Mouse (Mus musculus) 416B (cell line): ENCODE results near the gene Olfr530.

Source experiments
- DNase-seq: peaks from one replicate; pipeline ENCODE4 v3.0.0; 2011; ENCODE audit warnings: low read depth

The Olfr530 gene

DNA sequence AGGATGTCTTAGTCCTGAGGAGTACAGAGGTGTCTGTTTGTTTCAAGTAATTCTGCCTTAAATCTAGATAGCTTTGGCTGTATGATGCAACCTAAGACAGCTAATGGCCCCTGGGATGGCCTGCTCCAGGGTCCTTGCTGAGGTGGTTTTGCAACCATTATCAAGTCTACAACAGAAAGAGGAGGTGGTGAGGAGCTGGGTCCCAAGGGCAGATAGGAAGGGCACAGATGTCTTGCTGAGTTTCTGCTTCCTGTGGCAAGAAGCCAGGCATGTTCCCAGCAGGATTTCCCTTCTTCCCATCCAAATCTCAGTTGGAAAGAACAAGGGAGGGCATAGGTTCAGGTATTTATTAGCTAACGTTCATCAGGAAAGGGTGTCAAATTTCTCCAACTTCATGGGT is at the start of gene Olfr530:
Gene Olfr530 (minus strand): TSS at position 101 of the 400 bp plus-strand sequence.
- DNase-seq = no peak

DNA sequence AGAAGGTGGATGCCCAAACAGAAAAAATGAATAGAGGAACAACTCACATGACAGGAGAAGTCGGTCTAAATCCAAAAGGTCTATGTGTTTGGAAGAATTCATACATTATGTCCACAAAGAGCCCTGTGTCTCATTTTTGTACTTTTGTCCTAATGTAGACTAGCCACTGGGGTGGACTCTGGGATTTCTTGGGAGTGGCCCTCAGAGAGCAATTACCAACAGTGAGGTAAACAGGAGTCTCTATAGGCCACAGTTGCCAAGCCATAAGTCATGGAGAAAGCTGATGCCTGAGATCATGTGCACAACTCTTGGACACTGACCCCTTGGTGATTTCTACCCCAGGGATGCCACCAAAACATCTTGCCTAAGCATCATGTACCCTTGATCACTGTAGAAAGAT is 45.4 kb upstream of the Olfr530 start, which contains the start of gene Olfr532:
Gene Olfr532 (minus strand): TSS at position 101 of the 400 bp plus-strand sequence.
- no peak for DNase-seq

DNA sequence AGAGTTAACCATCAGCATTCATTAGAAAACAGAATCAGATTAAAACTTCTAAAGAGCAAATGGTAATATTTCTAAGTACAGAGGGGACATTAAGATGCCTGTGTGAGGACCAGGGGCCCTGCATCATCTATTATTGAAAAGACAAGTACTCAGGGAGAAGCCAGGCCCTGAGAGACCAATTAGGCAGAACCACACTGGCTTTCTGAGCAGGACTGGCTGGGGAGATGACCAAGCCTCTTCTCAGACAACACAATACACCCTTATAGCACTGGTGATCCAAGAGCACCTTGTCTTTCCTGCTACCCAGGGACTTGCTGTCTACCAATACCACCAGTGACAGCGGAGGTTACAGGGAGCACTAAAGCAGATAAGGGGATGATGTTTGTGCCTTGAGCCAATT is 26.7 kb upstream of the Olfr530 start, which contains the start of gene Olfr531:
Gene Olfr531 (minus strand): TSS at position 101 of the 400 bp plus-strand sequence.
- DNase-seq = no peak

DNA sequence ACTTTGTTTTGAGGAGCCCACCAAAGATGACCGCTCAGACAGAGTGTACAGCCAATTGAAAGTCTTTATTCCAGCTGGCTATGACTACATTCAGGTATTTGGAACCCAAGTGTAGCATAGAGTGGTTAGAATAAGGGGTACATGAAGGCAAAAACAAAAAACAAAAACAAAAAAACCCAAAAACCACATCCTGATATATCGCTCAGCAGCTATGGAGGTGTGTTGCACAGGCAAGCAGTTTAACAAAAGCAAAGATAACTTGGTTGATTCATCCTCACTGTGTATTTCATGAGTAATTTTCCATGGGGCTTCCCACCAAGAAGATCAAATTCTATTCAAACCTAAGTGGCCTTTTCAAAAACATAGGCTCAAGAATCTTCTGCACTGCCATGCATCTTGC is 780 bp upstream of the Olfr530 start:
- DNase-seq = no peak

DNA sequence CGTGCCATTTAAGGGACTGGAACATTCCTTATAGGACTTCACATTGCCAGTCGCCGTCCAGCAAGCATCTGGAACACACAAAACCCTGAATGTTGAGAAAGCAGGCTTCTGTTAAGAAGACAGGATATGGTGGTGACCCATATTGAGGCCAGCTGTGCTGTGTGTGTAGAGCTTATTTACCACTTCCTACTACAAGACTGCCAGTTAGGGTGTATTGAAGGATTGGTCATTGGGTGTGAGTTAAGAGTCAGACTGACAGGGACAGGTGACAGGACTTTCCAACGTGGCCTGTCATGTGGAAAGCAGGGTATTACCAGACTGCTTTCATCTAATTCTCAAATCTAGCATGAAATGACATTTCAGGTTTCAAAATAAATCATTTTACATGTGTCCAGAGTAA is 1.8 kb downstream of the Olfr530 start:
- peak; percentile 35 for DNase-seq

DNA sequence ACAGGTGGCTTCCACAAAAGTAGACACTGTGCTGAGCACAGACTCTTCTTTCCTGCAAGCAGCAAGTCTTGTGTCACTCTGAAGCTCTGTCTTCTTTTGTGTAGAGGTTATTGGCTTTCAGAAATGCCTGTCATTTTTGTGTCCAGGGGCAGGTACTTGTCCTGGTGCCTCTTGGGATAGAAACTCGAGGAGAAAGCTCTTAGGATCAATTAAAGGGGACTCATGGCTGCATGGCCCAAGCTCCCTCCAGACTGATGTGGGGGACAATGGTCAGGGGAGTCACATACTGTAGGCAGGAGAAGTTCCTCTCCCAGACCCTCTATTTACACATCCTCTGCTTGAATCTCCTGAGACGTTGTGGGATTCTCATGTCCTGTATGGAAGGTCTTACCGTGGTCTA is 14.6 kb downstream of the Olfr530 start, which contains the start of gene Olfr60:
Gene Olfr60 (minus strand): TSS at position 101 of the 400 bp plus-strand sequence.
- no peak for DNase-seq

DNA sequence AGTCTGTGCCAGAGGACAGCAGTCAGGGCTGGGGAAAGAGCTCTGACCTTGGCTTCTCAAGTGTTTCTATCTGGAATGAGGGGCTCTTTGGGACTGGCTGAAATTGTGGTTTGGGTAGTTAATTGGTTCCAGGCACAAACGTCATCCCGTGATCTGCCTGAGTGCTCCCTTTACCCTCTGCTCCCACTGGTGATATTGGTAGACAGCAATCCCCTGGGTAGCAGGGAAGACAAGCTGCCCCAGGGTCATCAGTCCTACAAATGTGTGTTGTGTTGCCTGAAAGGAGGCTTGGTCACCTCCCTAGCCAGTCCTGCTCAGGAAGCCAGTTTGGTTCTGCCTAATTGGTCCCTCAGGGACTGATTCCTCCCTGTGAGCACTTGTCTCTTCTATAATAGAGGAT is 42.4 kb downstream of the Olfr530 start, which contains the start of gene Olfr527:
Gene Olfr527 (plus strand): TSS at position 301 of the 400 bp plus-strand sequence.
- no peak for DNase-seq

DNA sequence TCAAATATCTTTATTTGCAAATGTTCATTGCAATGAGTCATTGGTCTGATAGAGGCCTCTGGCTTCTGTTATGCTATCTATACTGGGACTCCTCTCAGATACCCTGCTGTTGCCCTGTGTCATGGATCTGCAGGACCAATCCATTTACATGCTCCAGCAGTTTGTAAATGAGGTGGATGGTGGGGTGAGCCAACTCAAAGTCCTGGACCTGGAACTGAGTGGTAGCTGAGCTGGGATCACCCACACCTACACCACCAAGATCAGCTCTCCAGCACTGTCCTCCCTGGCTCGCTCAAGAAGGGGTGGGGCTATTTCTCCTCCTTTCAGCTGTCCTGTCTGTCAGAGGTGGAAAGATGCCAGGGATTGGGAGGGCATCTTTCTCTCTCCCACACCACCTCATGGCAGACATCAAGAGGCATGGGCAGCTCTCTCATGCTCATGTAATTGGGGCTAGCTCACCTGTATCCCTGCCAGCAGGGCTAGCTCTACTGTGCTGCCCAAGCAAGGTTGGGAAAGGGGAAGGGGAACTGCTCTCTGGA is 46.3 kb downstream of the Olfr530 start:
- DNase-seq = no peak
